Mouse (Mus musculus) CH12.LX (cell line): ENCODE measurements around the gene Stam. TPM values are rescaled to one million over a fixed set of nuclear protein-coding genes. Genes with fewer than 3 reads are reported as not detected.

Experiments
- DNase-seq: peaks from one replicate; pipeline ENCODE4 v3.0.0-alpha.2; 2013; ENCODE audit errors: extremely low read depth
- H3K27ac ChIP-seq: 2 replicates; pipeline ENCODE4 v1.5.1; 2012; ENCODE audit warnings: low read depth, mild to moderate bottlenecking, control low read depth, moderate library complexity; ENCODE audit not compliant: insufficient read depth
- H3K27me3 ChIP-seq: replicated peaks from 2 replicates; pipeline ENCODE3; 2012; ENCODE audit warnings: inconsistent platforms
- H3K36me3 ChIP-seq, 2 experiments: replicated peaks in 1 of 2; 2 replicates each; pipeline versions ENCODE3 to v1.6.1; 2012; ENCODE audit warnings: inconsistent platforms in 1 of 2, low read length in 1 of 2, mild to moderate bottlenecking in 1 of 2, mixed read lengths in 1 of 2, moderate library complexity in 1 of 2; ENCODE audit not compliant: control insufficient read depth in 1 of 2, insufficient read depth in 1 of 2
- H3K4me1 ChIP-seq, 2 experiments: 2 replicates each; pipeline ENCODE4 v1.6.1; 2012; ENCODE audit warnings: inconsistent platforms in 1 of 2, moderate library complexity in 1 of 2; ENCODE audit not compliant: insufficient read depth in 2 of 2, control insufficient read depth in 1 of 2
- H3K4me2 ChIP-seq: 2 replicates; pipeline ENCODE4 v1.6.1; 2012; ENCODE audit warnings: low read depth, mild to moderate bottlenecking, control low read depth; ENCODE audit not compliant: poor library complexity, insufficient read depth, severe bottlenecking
- H3K4me3 ChIP-seq, 3 experiments: fragments of 150-350 bp in 1 of 3; sonication (generic) in 1 of 3; replicated peaks in 1 of 3; 2 replicates each; pipeline versions ENCODE3 to v1.5.1; 2011 to 2012; ENCODE audit warnings: low read depth in 2 of 3, low read length in 2 of 3, mild to moderate bottlenecking in 2 of 3, moderate library complexity in 2 of 3, control low read depth in 1 of 3, improper control_type of control experiment in 1 of 3, inconsistent platforms in 1 of 3, mixed read lengths in 1 of 3; ENCODE audit not compliant: poor library complexity in 1 of 3
- H3K79me2 ChIP-seq: replicated peaks from 2 replicates; pipeline ENCODE4 v1.6.1; 2012; ENCODE audit warnings: mild to moderate bottlenecking, moderate library complexity; ENCODE audit not compliant: control insufficient read depth, poor library complexity, insufficient read depth, severe bottlenecking; ENCODE audit errors: extremely low read depth
- H3K9ac ChIP-seq: 2 replicates; pipeline ENCODE4 v1.6.1; 2012; ENCODE audit warnings: low read depth, mild to moderate bottlenecking, control low read depth, moderate library complexity; ENCODE audit not compliant: insufficient read depth
- H3K9me3 ChIP-seq: replicated peaks from 2 replicates; pipeline ENCODE3; 2012; ENCODE audit warnings: low read length, inconsistent platforms, mixed read lengths
- BHLHE40 ChIP-seq: IDR thresholded peaks from 2 replicates; pipeline ENCODE4 v1.6.1; 2011; ENCODE audit warnings: mild to moderate bottlenecking, low read depth, low read length, improper control_type of control experiment
- CTCF ChIP-seq, 2 experiments: IDR thresholded peaks in 1 of 2; conservative IDR thresholded peaks in 1 of 2; 2 replicates each; pipeline ENCODE4 v1.5.1; 2011 to 2012; ENCODE audit warnings: low read depth in 2 of 2, low read length in 2 of 2, improper control_type of control experiment in 1 of 2, inconsistent platforms in 1 of 2, mild to moderate bottlenecking in 1 of 2, moderate library complexity in 1 of 2
- E2F4 ChIP-seq: IDR thresholded peaks from 2 replicates; pipeline ENCODE4 v1.6.1; 2011; ENCODE audit warnings: low read depth, low read length, improper control_type of control experiment; ENCODE audit not compliant: insufficient replicate concordance
- EP300 ChIP-seq: IDR thresholded peaks from 2 replicates; pipeline ENCODE4 v1.6.1; 2011; ENCODE audit warnings: low read length, improper control_type of control experiment
- ETS1 ChIP-seq: conservative IDR thresholded peaks from 2 replicates; pipeline ENCODE4 v1.6.1; 2012; ENCODE audit warnings: low read depth, mild to moderate bottlenecking, inconsistent platforms, low read length, improper control_type of control experiment, moderate library complexity
- GABPA ChIP-seq: IDR thresholded peaks from 2 replicates; pipeline ENCODE4 v1.6.1; 2012; ENCODE audit warnings: low read depth, low read length, improper control_type of control experiment, inconsistent platforms; ENCODE audit not compliant: insufficient replicate concordance
- IRF4 ChIP-seq: IDR thresholded peaks from 2 replicates; pipeline ENCODE4 v1.6.1; 2014; ENCODE audit warnings: low read depth, mild to moderate bottlenecking, inconsistent platforms, low read length, improper control_type of control experiment
- JUND ChIP-seq: conservative IDR thresholded peaks from 2 replicates; pipeline ENCODE4 v1.6.1; 2011; ENCODE audit warnings: low read depth, low read length, improper control_type of control experiment
- KAT2A ChIP-seq: IDR thresholded peaks from 2 replicates; pipeline ENCODE4 v1.6.1; 2012; ENCODE audit warnings: low read length, improper control_type of control experiment, inconsistent platforms; ENCODE audit not compliant: insufficient replicate concordance
- MAX ChIP-seq: IDR thresholded peaks from 2 replicates; pipeline ENCODE4 v1.6.1; 2011; ENCODE audit warnings: low read length, improper control_type of control experiment
- MYC ChIP-seq: IDR thresholded peaks from 2 replicates; pipeline ENCODE4 v1.6.1; 2011; ENCODE audit warnings: low read depth, mild to moderate bottlenecking, improper control_type of control experiment, low read length
- PAX5 ChIP-seq: IDR thresholded peaks from 2 replicates; pipeline ENCODE4 v1.6.1; 2012; ENCODE audit warnings: low read length, inconsistent platforms, mixed read lengths
- POLR2A ChIP-seq: IDR thresholded peaks from 2 replicates; pipeline ENCODE4 v1.6.1; 2011; ENCODE audit warnings: low read depth, mild to moderate bottlenecking, improper control_type of control experiment, low read length
- POLR2AphosphoS2 ChIP-seq: IDR thresholded peaks from 2 replicates; pipeline ENCODE4 v1.6.1; 2011; ENCODE audit warnings: low read depth, low read length, improper control_type of control experiment
- RAD21 ChIP-seq: IDR thresholded peaks from 2 replicates; pipeline ENCODE4 v1.6.1; 2011; ENCODE audit warnings: low read depth, mild to moderate bottlenecking, low read length, improper control_type of control experiment, moderate library complexity
- RCOR1 ChIP-seq: conservative IDR thresholded peaks from 2 replicates; pipeline ENCODE4 v1.6.1; 2012; ENCODE audit warnings: low read depth, mild to moderate bottlenecking, inconsistent platforms, low read length, improper control_type of control experiment
- SMC3 ChIP-seq: IDR thresholded peaks from 2 replicates; pipeline ENCODE4 v1.6.1; 2011; ENCODE audit warnings: low read depth, low read length, improper control_type of control experiment
- TBP ChIP-seq: conservative IDR thresholded peaks from 2 replicates; pipeline ENCODE4 v1.6.1; 2011; ENCODE audit warnings: low read depth, low read length, improper control_type of control experiment
- UBTF ChIP-seq: IDR thresholded peaks from 2 replicates; pipeline ENCODE4 v1.6.1; 2012; ENCODE audit warnings: low read depth, mild to moderate bottlenecking, inconsistent platforms, low read length, improper control_type of control experiment, moderate library complexity
- ZC3H11A ChIP-seq: IDR thresholded peaks from 2 replicates; pipeline ENCODE4 v1.6.1; 2012; ENCODE audit warnings: low read depth, mild to moderate bottlenecking, inconsistent platforms, low read length, improper control_type of control experiment
- ZMIZ1 ChIP-seq: IDR thresholded peaks from 2 replicates; pipeline ENCODE4 v1.6.1; 2012; ENCODE audit warnings: low read depth, mild to moderate bottlenecking, inconsistent platforms, low read length, improper control_type of control experiment
- dilution Hi-C: fragments of 300-500 bp; cut with MboI; formaldehyde crosslinking; loops from 2 replicates; pipeline ENCODE4 v1.14.3; 2020; ENCODE audit warnings: low sequenced_read_pairs; ENCODE audit not compliant: extremely low pct_unique_long_range_greater_than_20kb, extremely low pct_ligation_motif_present
- in situ Hi-C: fragments of 300-500 bp; cut with MboI; formaldehyde crosslinking; loops from 3 replicates; pipeline ENCODE4 v1.14.3; 2019; ENCODE audit warnings: low sequenced_read_pairs, low pct_ligation_motif_present, low pct_unique_long_range_greater_than_20kb, mixed read lengths
- polyA plus RNA-seq: library from polyadenylated mRNA; unstranded; fragments of >175 nt; gene quantifications from 2 replicates; pipeline ENCODE4 v1.2.1, GENCODE M21; 2012; ENCODE audit warnings: low read depth; ENCODE audit not compliant: insufficient read length
- total RNA-seq, 2 experiments: library from RNA; depleted of rRNA; stranded (reverse); fragments of 300-350 nt in 1 of 2; fragments of >200 nt in 1 of 2; gene quantifications; 2 replicates each; pipeline ENCODE4 v1.2.3; 2012 to 2014

Stam gene
- total and polyA plus RNA-seq, 3 experiments = 13.5 to 21.4 (median 15.1) TPM

DNA sequence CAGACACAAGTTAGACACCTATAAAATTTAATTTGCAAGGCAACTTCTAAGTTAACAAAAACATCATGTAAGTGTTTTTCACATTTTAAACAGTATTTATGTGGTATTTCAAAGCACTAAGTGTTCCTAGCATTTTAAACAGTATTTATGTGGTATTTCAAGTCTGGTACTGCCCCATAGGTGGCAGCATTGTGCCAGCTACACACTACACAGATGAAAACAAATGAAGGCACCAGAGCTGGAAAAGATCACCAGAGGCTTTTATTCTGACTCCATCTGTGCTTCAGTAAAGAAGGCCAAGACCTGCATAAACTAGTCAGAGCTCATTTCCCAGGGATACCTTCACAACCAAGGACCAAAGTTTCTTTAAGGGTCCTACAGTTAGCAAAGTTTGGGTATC, 25.5 kb upstream of the Stam start:
- H3K36me3 ChIP-seq = peaks cover 0 to 3% of the 10 kb centered on the region in 2 experiments
- H3K27me3 ChIP-seq = no peaks in the 10 kb centered on the region
- H3K9me3 ChIP-seq = no peaks in the 10 kb centered on the region
- peak; percentile 74 for DNase-seq
- H3K27ac ChIP-seq = no peak overlapping the region
- in situ Hi-C loops (loop anchor here (10.0 to 25.0 kb wide), 2 partner anchors 246 to 664 kb away; no protein-coding TSS in a partner anchor), dilution Hi-C loops (no loop called here)
- no peaks in the 10 kb centered on the region for H3K4me1 ChIP-seq
- no peak overlapping the region for H3K9ac ChIP-seq
- no peak overlapping the region for H3K4me3 ChIP-seq
- no peaks in the 10 kb centered on the region; the same call in 1 of the 2 replicates for H3K79me2 ChIP-seq
- TF ChIP-seq RAD21 = peak; percentile 97
- peak; percentile 38; the same call in 1 of the 2 replicates for TF ChIP-seq ZC3H11A
- 0 out of 2 replicates have a peak, but pooled peaks have one; percentile 28 for TF ChIP-seq MYC
- TF ChIP-seq TBP = no peak
- peak; percentile 50 to 95 for TF ChIP-seq CTCF (conservative IDR thresholded peaks at IDR 0.05 in 1 of 2, IDR thresholded peaks at IDR 0.05 in 1 of 2; ENCODE audit: low read depth in 2 of 2, low read length in 2 of 2)
- TF ChIP-seq KAT2A = 0 out of 2 replicates have a peak, but pooled peaks have one; percentile 5
- no peak for TF ChIP-seq ZMIZ1
- TF ChIP-seq ETS1 = no peak
- TF ChIP-seq SMC3 = peak; percentile 84
- no peak overlapping the region for H3K4me2 ChIP-seq

DNA sequence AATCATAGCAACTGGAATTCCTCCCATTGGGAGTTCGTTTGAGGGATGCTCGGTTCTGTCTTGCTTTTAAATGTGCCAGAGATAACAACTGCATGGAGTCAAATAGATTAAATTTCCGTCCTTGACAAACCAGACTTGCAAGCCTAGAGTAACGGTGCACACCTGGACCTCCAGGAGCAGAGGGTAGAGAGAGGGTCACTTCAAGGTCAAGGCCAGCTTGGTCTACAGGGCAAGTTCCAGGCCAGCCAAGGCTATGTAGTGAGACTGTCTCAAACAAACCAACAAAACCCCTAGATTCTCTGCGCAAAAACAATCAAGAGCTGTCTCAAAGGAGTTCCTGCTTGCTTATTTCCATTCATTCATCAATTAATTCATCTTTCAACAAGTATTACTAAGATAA, 25.1 kb upstream of the Stam start:
- Histone ChIP-seq H3K4me2 (no peak overlapping the region), H3K36me3 (no peaks in the 10 kb centered on the region), H3K27me3 (no peaks in the 10 kb centered on the region)
- in situ Hi-C loops = loop anchor here (10.0 to 25.0 kb wide), 2 partner anchors 246 to 663 kb away; no protein-coding TSS in a partner anchor
- no peak for TF ChIP-seq E2F4
- TF ChIP-seq JUND = no peak
- TF ChIP-seq IRF4 = no peak
- no peak for TF ChIP-seq MAX
- TF ChIP-seq TBP = no peak
- TF ChIP-seq POLR2AphosphoS2 = no peak
- TF ChIP-seq GABPA = no peak
- TF ChIP-seq EP300 = no peak
- TF ChIP-seq ETS1 = no peak
- TF ChIP-seq CTCF (conservative IDR thresholded peaks at IDR 0.05 in 1 of 2, IDR thresholded peaks at IDR 0.05 in 1 of 2; ENCODE audit: low read depth in 2 of 2, low read length in 2 of 2) = no peak
- TF ChIP-seq UBTF = no peak
- TF ChIP-seq RCOR1 = no peak
- no peak for TF ChIP-seq MYC
- TF ChIP-seq ZMIZ1 = no peak
- TF ChIP-seq PAX5 = no peak
- no peak for TF ChIP-seq POLR2A
- TF ChIP-seq ZC3H11A = no peak
- TF ChIP-seq BHLHE40 = no peak
- TF ChIP-seq, all 38 proteins: peak for 0
- no peak for DNase-seq
- H3K9me3 ChIP-seq = no peaks in the 10 kb centered on the region
- no peak overlapping the region for H3K4me3 ChIP-seq
- H3K9ac ChIP-seq = no peak overlapping the region
- H3K4me1 ChIP-seq = no peaks in the 10 kb centered on the region
- no peaks in the 10 kb centered on the region; the same call in 1 of the 2 replicates for H3K79me2 ChIP-seq
- no peak overlapping the region for H3K27ac ChIP-seq
- dilution Hi-C loops = no loop called here
